Mouse (Mus musculus): ENCODE measurements at regions not wholly inside any gene's neighbourhood (a gene's known extent, or its start where the extent isn't known, plus 50 kb on each side); places are given as distances from the start of the nearest gene placed in this dataset.

DNA sequence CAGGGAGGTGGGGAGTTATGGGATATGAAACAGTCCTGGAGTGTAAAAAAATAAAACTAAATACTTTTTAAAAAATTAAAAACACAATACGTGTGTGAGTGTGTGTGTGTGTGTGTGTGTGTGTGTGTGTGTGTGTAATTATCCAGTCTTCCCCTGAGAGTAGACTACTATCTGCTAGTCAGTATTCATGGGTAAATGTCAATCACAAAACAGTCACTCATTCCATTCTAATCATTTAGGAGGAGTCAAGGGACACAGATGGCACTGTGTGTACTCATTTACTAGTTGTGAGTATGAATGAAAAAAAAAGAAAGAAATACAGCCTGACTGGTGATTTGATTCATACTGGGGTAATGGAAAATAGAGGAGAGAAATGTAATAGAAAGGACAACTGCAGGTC, 226.5 kb downstream of the Mpdz start:
- DNase-seq: no peak

DNA sequence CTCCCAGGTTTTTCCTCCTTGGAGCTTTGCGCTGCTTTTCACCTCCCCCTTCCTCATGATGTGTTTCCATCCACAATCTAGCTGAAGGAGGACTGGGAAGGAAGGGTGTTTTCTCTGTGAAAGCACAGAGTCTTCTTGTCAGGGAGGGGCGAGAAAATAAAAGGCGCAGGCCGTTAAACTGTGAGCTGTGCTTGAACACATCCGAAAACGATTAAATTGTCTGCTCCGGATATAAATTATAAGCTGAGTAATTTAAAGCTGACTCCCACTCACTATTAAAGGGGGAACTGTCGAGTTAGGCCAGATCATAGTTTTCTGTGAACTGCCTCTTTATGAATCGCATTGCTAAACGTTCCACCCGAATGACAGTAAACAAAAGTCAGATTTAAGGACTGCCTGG, 224.6 kb downstream of the Mpdz start:
- DNase-seq: no peak

DNA sequence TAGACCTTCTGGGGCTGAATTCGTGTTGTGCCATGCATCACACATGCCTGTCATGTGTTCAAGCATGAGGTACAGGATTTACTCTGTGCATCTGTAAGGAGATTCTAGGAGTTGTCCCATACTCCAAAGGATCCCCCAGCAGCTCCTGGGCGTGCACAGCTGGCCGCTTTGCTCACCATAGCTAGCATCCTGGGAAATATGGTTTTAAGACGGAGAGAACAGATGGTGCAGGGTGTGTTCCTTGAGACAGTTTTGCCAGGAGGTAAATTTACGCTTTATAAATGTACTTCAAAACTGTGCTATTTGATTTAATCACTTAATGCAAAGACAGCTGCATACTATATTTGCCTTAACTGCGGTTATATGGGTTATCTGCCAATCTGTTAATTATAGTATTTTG, 220.6 kb downstream of the Mpdz start:
- peak; percentile 12 for DNase-seq

DNA sequence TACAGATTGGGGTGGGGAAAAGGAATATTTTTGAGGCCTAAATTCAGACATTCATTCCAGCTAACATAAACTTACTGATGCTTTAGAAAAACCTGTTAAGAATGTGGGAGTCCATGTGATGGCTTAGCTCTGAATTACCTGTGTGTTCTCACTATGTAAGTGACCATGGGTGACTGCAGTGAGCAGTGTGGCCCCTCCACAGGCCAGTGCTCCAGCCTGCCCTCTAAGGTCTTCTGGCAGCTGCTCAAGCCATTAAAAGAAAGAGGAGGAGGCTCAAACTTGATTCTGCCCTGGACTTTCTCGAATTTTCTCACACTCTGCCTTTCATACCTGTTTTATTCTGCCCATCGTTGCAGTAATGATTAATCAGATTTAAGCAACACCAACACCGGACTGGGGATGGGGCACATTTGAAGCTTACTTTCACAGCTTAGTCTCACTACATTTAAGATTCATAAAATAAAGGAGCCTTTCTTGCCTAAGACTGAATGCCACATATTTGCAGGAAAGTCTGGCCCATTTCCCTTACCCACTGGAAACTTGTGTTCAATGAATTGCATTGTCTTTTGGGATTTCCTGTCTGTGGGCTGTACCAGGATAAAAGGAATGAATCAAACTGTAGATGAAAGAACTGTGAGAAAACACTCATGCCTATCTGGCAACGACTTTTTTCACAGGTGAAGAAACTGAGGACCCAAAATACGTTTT, 220.0 kb downstream of the Mpdz start:
- DNase-seq: no peak

Measured in right cerebral cortex, postnatal 25 days (tissue).